Mouse (Mus musculus) stomach, embryonic 16.5 days (tissue): ENCODE results near the gene Cfap20. TPM values are rescaled to one million over a fixed set of nuclear protein-coding genes. Genes with fewer than 3 reads are reported as not detected.

ENCODE experiments used
- ATAC-seq: fragments of 200-750 bp; cut with Nextera tagmentation; 2 replicates; pipeline ENCODE4 v1.8.0; 2017; ENCODE audit warnings: moderate number of reproducible peaks, moderate TSS enrichment; ENCODE audit not compliant: insufficient read depth, low FRiP score
- H3K27ac ChIP-seq: fragments of 300-500 bp; sonication (generic); 2 replicates; pipeline ENCODE4 v1.5.1; 2014; ENCODE audit warnings: low read length
- H3K27me3 ChIP-seq: fragments of 300-500 bp; sonication (generic); 2 replicates; pipeline ENCODE4 v1.6.1; 2014; ENCODE audit warnings: low read length, control low read depth, mixed read lengths; ENCODE audit not compliant: control insufficient read depth, insufficient read depth
- H3K36me3 ChIP-seq: fragments of 300-500 bp; sonication (generic); 2 replicates; pipeline ENCODE4 v1.6.1; 2014; ENCODE audit warnings: low read length; ENCODE audit not compliant: control insufficient read depth, insufficient read depth
- H3K4me1 ChIP-seq: fragments of 300-500 bp; sonication (generic); 2 replicates; pipeline ENCODE4 v1.6.1; 2014; ENCODE audit warnings: low read length, control low read depth, mixed read lengths; ENCODE audit not compliant: control insufficient read depth, insufficient read depth
- H3K4me2 ChIP-seq: fragments of 300-500 bp; sonication (generic); 2 replicates; pipeline ENCODE4 v1.6.1; 2014; ENCODE audit warnings: low read depth, low read length, mixed read lengths
- H3K4me3 ChIP-seq: fragments of 300-500 bp; sonication (generic); replicated peaks from 2 replicates; pipeline ENCODE4 v1.5.1; 2014; ENCODE audit warnings: mild to moderate bottlenecking, low read length
- H3K9ac ChIP-seq: fragments of 300-500 bp; sonication (generic); 2 replicates; pipeline ENCODE4 v1.6.1; 2014; ENCODE audit warnings: low read length
- H3K9me3 ChIP-seq: fragments of 300-500 bp; sonication (generic); replicated peaks from 2 replicates; pipeline ENCODE4 v1.6.1; 2016; ENCODE audit warnings: low read length, control low read depth; ENCODE audit not compliant: control insufficient read depth
- WGBS: fragments of 180-500 bp; shearing (Covaris S2); extraction: QIAGEN DNeasy Blood & Tissue Kit; methylation state at CpG from one replicate; pipeline ENCODE4 v1.1.7; 2014; 5-methylcytosine and 5-hydroxymethylcytosine counted together
- polyA plus RNA-seq: library from polyadenylated mRNA; unstranded; fragments of >200 nt; fragmentation: Nextera tagmentation; extraction: Ambion mirVana; gene quantifications from 2 replicates; pipeline ENCODE4 v1.2.1, GENCODE M21; 2015

Cfap20 gene
- polyA plus RNA-seq, 1 experiment from 2014 or later: 123 TPM

GRCm38 (mm10) chr8:95427594-95428535 lies 6.8 kb downstream of the Cfap20 start:
- Histone ChIP-seq H3K4me2 (peak overlapping the region; percentile 37), H3K36me3 (no peaks in the 10 kb centered on the region), H3K27ac (peak overlapping the region; percentile 93), H3K4me3 (peak overlapping the region; percentile 15), H3K9me3 (no peaks in the 10 kb centered on the region), H3K4me1 (peaks cover 57% of the 10 kb centered on the region), H3K27me3 (no peaks in the 10 kb centered on the region), H3K9ac (peak overlapping the region; percentile 37; the same call in 1 of the 2 replicates)
- WGBS: 19% methylated on average over 12 of the region's 12 CpGs
- ATAC-seq: peak; percentile 54; the same call in 1 of the 2 replicates

GRCm38 (mm10) chr8:95426781-95427281 lies 7.8 kb downstream of the Cfap20 start:
- 0 out of 2 replicates have a peak, but pooled peaks cover 5% of the 10 kb centered on the region for H3K36me3 ChIP-seq
- no peak overlapping the region for H3K9ac ChIP-seq
- peak overlapping the region; percentile 93 for H3K27ac ChIP-seq
- peaks cover 49% of the 10 kb centered on the region for H3K4me1 ChIP-seq
- peak overlapping the region; percentile 37 for H3K4me2 ChIP-seq
- 35% methylated on average over 2 of the region's 2 CpGs for WGBS
- no peaks in the 10 kb centered on the region for H3K9me3 ChIP-seq
- no peak overlapping the region for H3K4me3 ChIP-seq
- H3K27me3 ChIP-seq: no peaks in the 10 kb centered on the region
- ATAC-seq: peak; percentile 57; the same call in 1 of the 2 replicates

- H3K4me3 ChIP-seq: no peak overlapping the region
- no peaks in the 10 kb centered on the region for H3K27me3 ChIP-seq
- H3K9ac ChIP-seq: no peak overlapping the region
- WGBS: 58% methylated on average over 7 of the region's 7 CpGs
- no peaks in the 10 kb centered on the region for H3K9me3 ChIP-seq
- ATAC-seq: no peak
- H3K4me2 ChIP-seq: no peak overlapping the region
- peak overlapping the region; percentile 62 for H3K27ac ChIP-seq
- H3K4me1 ChIP-seq: peaks cover 36% of the 10 kb centered on the region
- H3K36me3 ChIP-seq: peaks cover 18% of the 10 kb centered on the region
Observed at GRCm38 (mm10) chr8:95424682-95425081, 10.0 kb downstream of the Cfap20 start.

GRCm38 (mm10) chr8:95422193-95422810 lies 12.4 kb downstream of the Cfap20 start:
- Histone ChIP-seq H3K36me3 (peaks cover 21% of the 10 kb centered on the region), H3K27me3 (no peaks in the 10 kb centered on the region), H3K4me1 (peaks cover 14% of the 10 kb centered on the region), H3K9me3 (no peaks in the 10 kb centered on the region), H3K4me2 (no peak overlapping the region), H3K4me3 (no peak overlapping the region), H3K9ac (no peak overlapping the region), H3K27ac (no peak overlapping the region)
- 86% methylated on average over 14 of the region's 14 CpGs for WGBS
- ATAC-seq: no peak

- Histone ChIP-seq H3K36me3 (no peaks in the 10 kb centered on the region), H3K27ac (peak overlapping the region; percentile 29; the same call in 1 of the 2 replicates), H3K27me3 (no peaks in the 10 kb centered on the region), H3K4me1 (no peaks in the 10 kb centered on the region), H3K9me3 (no peaks in the 10 kb centered on the region), H3K4me3 (no peak overlapping the region), H3K4me2 (no peak overlapping the region), H3K9ac (no peak overlapping the region)
- 40% methylated on average over 10 of the region's 10 CpGs for WGBS
- peak; percentile 47; the same call in 1 of the 2 replicates for ATAC-seq
Observed at GRCm38 (mm10) chr8:95411309-95411972, 23.2 kb downstream of the Cfap20 start.

- Histone ChIP-seq H3K4me2 (no peak overlapping the region), H3K4me3 (no peak overlapping the region), H3K9me3 (no peaks in the 10 kb centered on the region), H3K27me3 (no peaks in the 10 kb centered on the region), H3K27ac (no peak overlapping the region; the same call in 1 of the 2 replicates), H3K36me3 (no peaks in the 10 kb centered on the region), H3K4me1 (no peaks in the 10 kb centered on the region), H3K9ac (no peak overlapping the region)
- 61% methylated on average over 5 of the region's 5 CpGs for WGBS
- ATAC-seq: no peak
Observed at GRCm38 (mm10) chr8:95409518-95409917, 25.2 kb downstream of the Cfap20 start.

GRCm38 (mm10) chr8:95401091-95401490 lies 33.6 kb downstream of the Cfap20 start:
- WGBS: 75% methylated on average over 7 of the region's 7 CpGs
- Histone ChIP-seq H3K27ac (no peak overlapping the region), H3K4me3 (no peak overlapping the region), H3K4me2 (no peak overlapping the region), H3K27me3 (no peaks in the 10 kb centered on the region), H3K9ac (no peak overlapping the region), H3K4me1 (peaks cover 6% of the 10 kb centered on the region), H3K9me3 (no peaks in the 10 kb centered on the region), H3K36me3 (no peaks in the 10 kb centered on the region)
- ATAC-seq: no peak

GRCm38 (mm10) chr8:95399131-95399530 lies 35.5 kb downstream of the Cfap20 start:
- H3K9ac ChIP-seq: no peak overlapping the region
- 75% methylated on average over 9 of the region's 9 CpGs for WGBS

More at GRCm38 (mm10) chr8:95399131-95399530, 35.5 kb downstream of the Cfap20 start:
- Histone ChIP-seq H3K36me3 (no peaks in the 10 kb centered on the region), H3K27me3 (no peaks in the 10 kb centered on the region), H3K27ac (no peak overlapping the region), H3K4me1 (peaks cover 6% of the 10 kb centered on the region), H3K9me3 (no peaks in the 10 kb centered on the region), H3K4me2 (no peak overlapping the region), H3K4me3 (no peak overlapping the region)
- ATAC-seq: no peak
